8 mouse cellular contexts compared by ENCODE assay signal in genomic region chr11:4053586-4053985, GRCm38 (mm10). TPM values are rescaled to one million over a fixed set of nuclear protein-coding genes. Genes with fewer than 3 reads are reported as not detected.
DNase-seq lines count a peak whose midpoint lies in the region; ATAC-seq lines count a peak whose summit lies in the region.

No protein-coding gene starts in this region.

- H3K27ac ChIP-seq in hindbrain, embryonic 14.5 days, result no peak overlapping the region
- no peak overlapping the region for H3K27ac ChIP-seq in hindbrain, embryonic 16.5 days (ENCODE audit: low read depth, low read length)
- no peak overlapping the region for H3K27ac ChIP-seq in intestine, embryonic 15.5 days

- peak; percentile 78 for DNase-seq in hindbrain, embryonic 14.5 days (ENCODE audit: low spot score)
- peak; percentile 87 for DNase-seq in adrenal gland, postnatal 14 days
- DNase-seq in embryo, embryonic 9.5 days (ENCODE audit: extremely low spot score), result peak; percentile 68
- DNase-seq in left cerebral cortex, postnatal 4 days, result peak; percentile 77
- DNase-seq in thymus, postnatal 0 days (ENCODE audit: low spot score), result peak; percentile 64

- no peak overlapping the region for H3K9ac ChIP-seq in hindbrain, embryonic 14.5 days
- H3K9ac ChIP-seq in hindbrain, embryonic 16.5 days (ENCODE audit: low read depth, low read length), result no peak overlapping the region
- H3K9ac ChIP-seq in intestine, embryonic 15.5 days, result no peak overlapping the region

- intact Hi-C loops in left cerebral cortex, postnatal 4 days (cut with DNase I), result no loop called here

- no peak overlapping the region for H3K4me3 ChIP-seq in hindbrain, embryonic 14.5 days (replicated peaks; ENCODE audit: low read length)
- no peak overlapping the region for H3K4me3 ChIP-seq in hindbrain, embryonic 16.5 days (ENCODE audit: low read length)
- no peak overlapping the region for H3K4me3 ChIP-seq in intestine, embryonic 15.5 days (replicated peaks)

- no peaks in the 10 kb centered on the region for H3K9me3 ChIP-seq in hindbrain, embryonic 14.5 days (ENCODE audit: control insufficient read depth, low read length)
- no peaks in the 10 kb centered on the region for H3K9me3 ChIP-seq in hindbrain, embryonic 16.5 days (ENCODE audit: control insufficient read depth, low read length)
- H3K9me3 ChIP-seq in intestine, embryonic 15.5 days, result no peaks in the 10 kb centered on the region

- 13% methylated on average over 5 of the region's 5 CpGs for WGBS in hindbrain, embryonic 14.5 days
- 20% methylated on average over 5 of the region's 5 CpGs for WGBS in hindbrain, embryonic 16.5 days
- WGBS in intestine, embryonic 15.5 days, result 22% methylated on average over 5 of the region's 5 CpGs

- H3K4me2 ChIP-seq in hindbrain, embryonic 14.5 days (replicated peaks), result no peak overlapping the region
- no peak overlapping the region for H3K4me2 ChIP-seq in hindbrain, embryonic 16.5 days (ENCODE audit: low read length)
- no peak overlapping the region for H3K4me2 ChIP-seq in intestine, embryonic 15.5 days (replicated peaks)

- no peaks in the 10 kb centered on the region for H3K36me3 ChIP-seq in hindbrain, embryonic 14.5 days (replicated peaks; ENCODE audit: control insufficient read depth, insufficient read depth)
- H3K36me3 ChIP-seq in hindbrain, embryonic 16.5 days (ENCODE audit: control insufficient read depth, insufficient read depth, low read length), result no peaks in the 10 kb centered on the region
- no peaks in the 10 kb centered on the region for H3K36me3 ChIP-seq in intestine, embryonic 15.5 days

- no peak for ATAC-seq in hindbrain, embryonic 14.5 days (ENCODE audit: low FRiP score)
- ATAC-seq in hindbrain, embryonic 16.5 days, result no peak
- ATAC-seq in intestine, embryonic 15.5 days, result peak; percentile 59; the same call in 1 of the 2 replicates
- 0 out of 2 replicates have a peak, but pooled peaks have one; percentile 30 for ATAC-seq in neutrophil, adult 5-6 weeks (ENCODE audit: extremely low read depth, insufficient number of reproducible peaks, low FRiP score, poor library complexity, severe bottlenecking)

- no peaks in the 10 kb centered on the region for H3K4me1 ChIP-seq in hindbrain, embryonic 14.5 days (replicated peaks; ENCODE audit: control insufficient read depth, insufficient read depth, low read length)
- H3K4me1 ChIP-seq in hindbrain, embryonic 16.5 days (ENCODE audit: control insufficient read depth, insufficient read depth, low read depth, low read length), result no peaks in the 10 kb centered on the region
- no peaks in the 10 kb centered on the region for H3K4me1 ChIP-seq in intestine, embryonic 15.5 days (replicated peaks)

- H3K27me3 ChIP-seq in hindbrain, embryonic 14.5 days (ENCODE audit: control insufficient read depth, insufficient read depth, low read length), result no peaks in the 10 kb centered on the region
- H3K27me3 ChIP-seq in hindbrain, embryonic 16.5 days (replicated peaks; ENCODE audit: control insufficient read depth, insufficient read depth, low read length), result no peaks in the 10 kb centered on the region
- H3K27me3 ChIP-seq in intestine, embryonic 15.5 days (replicated peaks), result no peaks in the 10 kb centered on the region

RNA-seq across cellular contexts. Expression of gene Sec14l3, which starts 11.1 kb away (rescaled TPM):
- 0.54 and 0.63 TPM in 2 replicates for polyA plus RNA-seq in hindbrain, embryonic 14.5 days (2014; fragmentation: Nextera tagmentation; extraction: Ambion mirVana)
- polyA plus RNA-seq in hindbrain, embryonic 16.5 days (2015; fragmentation: Nextera tagmentation; extraction: Ambion mirVana), result 0.76 and 1.2 TPM in 2 replicates
- total RNA-seq in adrenal gland, postnatal 14 days (2021), result 0.49 and 0.56 TPM in 2 replicates
- not detected in 2 replicates for polyA plus RNA-seq in intestine, embryonic 15.5 days (2015; fragmentation: Nextera tagmentation; extraction: Ambion mirVana)
- total RNA-seq in left cerebral cortex, postnatal 4 days (2021), result 1 to 10 TPM; 2.3 to 4.5 TPM
- not detected in 2 replicates for total RNA-seq in neutrophil, adult 5-6 weeks (2017)
- 0.64 and 0.91 TPM in 2 replicates for polyA plus RNA-seq in thymus, postnatal 0 days (2015; fragmentation: Nextera tagmentation; extraction: Ambion mirVana)

RNA-seq across cellular contexts. Expression of gene Sec14l4, which starts 22.3 kb away (rescaled TPM):
- not detected in 2 replicates for polyA plus RNA-seq in hindbrain, embryonic 14.5 days (2014; fragmentation: Nextera tagmentation; extraction: Ambion mirVana)
- polyA plus RNA-seq in hindbrain, embryonic 16.5 days (2015; fragmentation: Nextera tagmentation; extraction: Ambion mirVana), result not detected in 2 replicates
- 6.3 and 15.4 TPM in 2 replicates for total RNA-seq in adrenal gland, postnatal 14 days (2021)
- polyA plus RNA-seq in intestine, embryonic 15.5 days (2015; fragmentation: Nextera tagmentation; extraction: Ambion mirVana), result 0.52 and 0.63 TPM in 2 replicates
- not detected for total RNA-seq in left cerebral cortex, postnatal 4 days (2021)
- not detected in 2 replicates for total RNA-seq in neutrophil, adult 5-6 weeks (2017)
- polyA plus RNA-seq in thymus, postnatal 0 days (2015; fragmentation: Nextera tagmentation; extraction: Ambion mirVana), result 0.08 and 0.27 TPM in 2 replicates

RNA-seq across cellular contexts. Expression of gene Mtfp1, which starts 41.7 kb away (rescaled TPM):
- 9.3 and 10.6 TPM in 2 replicates for polyA plus RNA-seq in hindbrain, embryonic 14.5 days (2014; fragmentation: Nextera tagmentation; extraction: Ambion mirVana)
- polyA plus RNA-seq in hindbrain, embryonic 16.5 days (2015; fragmentation: Nextera tagmentation; extraction: Ambion mirVana), result 14.6 and 15.7 TPM in 2 replicates
- total RNA-seq in adrenal gland, postnatal 14 days (2021), result 25.6 and 27.3 TPM in 2 replicates
- 32.2 and 37.0 TPM in 2 replicates for polyA plus RNA-seq in intestine, embryonic 15.5 days (2015; fragmentation: Nextera tagmentation; extraction: Ambion mirVana)
- total RNA-seq in left cerebral cortex, postnatal 4 days (2021), result 10 to 100 TPM; 15.3 to 16.3 TPM
- total RNA-seq in neutrophil, adult 5-6 weeks (2017), result 1.8 TPM in 1 of 2 replicates, not detected in the other
- 4.1 and 5.3 TPM in 2 replicates for polyA plus RNA-seq in thymus, postnatal 0 days (2015; fragmentation: Nextera tagmentation; extraction: Ambion mirVana)

Comparison
In these comparisons a context has a peak if more than half of its experiments do, and no peak if none do; other contexts are left out.
1. ATAC-seq: peak in intestine, embryonic 15.5 days (single experiment) and neutrophil, adult 5-6 weeks (single experiment); none in hindbrain, embryonic 14.5 days (single experiment) and hindbrain, embryonic 16.5 days (single experiment).
2. Peak in every context shown above with its lines, with median percentiles within 50 percentile points of each other: DNase-seq.